Mouse (Mus musculus) heart, postnatal 0 days (tissue): ENCODE results near the gene Chd4.

Experiments used
- CTCF ChIP-seq: IDR thresholded peaks from 2 replicates; pipeline ENCODE4 v1.5.1; 2016; ENCODE audit warnings: antibody characterized with exemption, control low read depth, low read depth
- EP300 ChIP-seq: IDR thresholded peaks from 2 replicates; pipeline ENCODE4 v1.6.1; 2016; ENCODE audit warnings: antibody characterized with exemption, low read depth

- TF ChIP-seq CTCF (no peak), EP300 (no peak)
Observed at GRCm38 (mm10) chr6:125109371-125109770, 13.6 kb downstream of the Chd4 start.
